Mouse (Mus musculus) hindbrain, embryonic 12.5 days (tissue): ENCODE results near the gene Clk2. TPM values are rescaled to one million over a fixed set of nuclear protein-coding genes. Genes with fewer than 3 reads are reported as not detected.

Experiments
- ATAC-seq: fragments of 200-750 bp; cut with Nextera tagmentation; 2 replicates; pipeline ENCODE4 v1.8.0; 2017; ENCODE audit warnings: moderate TSS enrichment; ENCODE audit not compliant: low FRiP score
- H3K27ac ChIP-seq: fragments of 300-500 bp; sonication (generic); 2 replicates; pipeline ENCODE4 v1.5.1; 2016; ENCODE audit warnings: mild to moderate bottlenecking
- H3K27me3 ChIP-seq: fragments of 300-500 bp; sonication (generic); 2 replicates; pipeline ENCODE4 v1.6.1; 2016; ENCODE audit warnings: mild to moderate bottlenecking
- H3K36me3 ChIP-seq: fragments of 300-500 bp; sonication (generic); 2 replicates; pipeline ENCODE4 v1.6.1; 2016; ENCODE audit warnings: mild to moderate bottlenecking
- H3K4me1 ChIP-seq: fragments of 300-500 bp; sonication (generic); 2 replicates; pipeline ENCODE4 v1.6.1; 2016
- H3K4me2 ChIP-seq: fragments of 300-500 bp; sonication (generic); replicated peaks from 2 replicates; pipeline ENCODE4 v1.6.1; 2016; ENCODE audit warnings: mild to moderate bottlenecking
- H3K4me3 ChIP-seq: fragments of 300-500 bp; sonication (generic); 2 replicates; pipeline ENCODE4 v1.5.1; 2016; ENCODE audit warnings: mild to moderate bottlenecking
- H3K9ac ChIP-seq: fragments of 300-500 bp; sonication (generic); 2 replicates; pipeline ENCODE4 v1.6.1; 2016; ENCODE audit warnings: mild to moderate bottlenecking, moderate library complexity
- H3K9me3 ChIP-seq: fragments of 300-500 bp; sonication (generic); replicated peaks from 2 replicates; pipeline ENCODE4 v1.6.1; 2016; ENCODE audit warnings: mild to moderate bottlenecking
- WGBS: fragments of 180-500 bp; shearing (Covaris S2); methylation state at CpG from one replicate; pipeline ENCODE4 v1.1.7; 2016; 5-methylcytosine and 5-hydroxymethylcytosine counted together
- polyA plus RNA-seq: library from polyadenylated mRNA; unstranded; fragments of >200 nt; fragmentation: Nextera tagmentation; extraction: Ambion mirVana; gene quantifications from 2 replicates; pipeline ENCODE4 v1.2.1, GENCODE M21; 2016

Clk2 gene
- polyA plus RNA-seq, 1 experiment from 2014 or later = 44.4 TPM

DNA sequence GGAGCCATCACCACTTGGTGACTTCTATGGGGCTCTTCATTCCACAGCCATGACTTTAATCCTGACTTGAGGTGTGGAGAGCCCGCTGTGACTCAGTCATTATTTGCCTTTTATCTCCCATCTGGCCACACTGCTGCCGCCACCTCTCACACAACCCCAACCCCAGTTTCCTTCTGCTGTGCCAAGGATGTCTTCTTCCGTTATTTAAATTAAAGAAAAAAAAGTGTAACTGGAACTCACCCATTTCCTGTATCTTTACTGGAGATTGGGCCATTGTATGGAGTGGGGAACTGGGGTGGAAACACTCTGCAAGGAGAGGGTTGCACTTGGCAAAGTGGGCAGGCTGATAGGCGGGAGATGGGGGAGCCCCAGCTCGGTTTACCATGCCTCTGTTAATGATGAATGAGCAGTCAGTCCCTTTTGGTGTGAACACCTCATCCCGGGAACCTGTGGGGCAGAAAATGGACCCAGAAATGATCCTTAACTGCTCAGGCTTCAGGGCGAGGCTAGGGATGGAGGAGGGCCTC lies 18.0 kb downstream of the Clk2 start:
- Histone ChIP-seq H3K27ac (peak overlapping the region; percentile 23; the same call in 1 of the 2 replicates), H3K9ac (no peak overlapping the region), H3K9me3 (no peaks in the 10 kb centered on the region), H3K4me1 (peaks cover 45% of the 10 kb centered on the region), H3K4me2 (peak overlapping the region; percentile 95), H3K4me3 (peak overlapping the region; percentile 62; the same call in 1 of the 2 replicates), H3K36me3 (peaks cover 41% of the 10 kb centered on the region), H3K27me3 (peaks cover 3% of the 10 kb centered on the region; the same call in 1 of the 2 replicates)
- ATAC-seq = peak; percentile 39
- WGBS = 50% methylated on average over 7 of the region's 7 CpGs

DNA sequence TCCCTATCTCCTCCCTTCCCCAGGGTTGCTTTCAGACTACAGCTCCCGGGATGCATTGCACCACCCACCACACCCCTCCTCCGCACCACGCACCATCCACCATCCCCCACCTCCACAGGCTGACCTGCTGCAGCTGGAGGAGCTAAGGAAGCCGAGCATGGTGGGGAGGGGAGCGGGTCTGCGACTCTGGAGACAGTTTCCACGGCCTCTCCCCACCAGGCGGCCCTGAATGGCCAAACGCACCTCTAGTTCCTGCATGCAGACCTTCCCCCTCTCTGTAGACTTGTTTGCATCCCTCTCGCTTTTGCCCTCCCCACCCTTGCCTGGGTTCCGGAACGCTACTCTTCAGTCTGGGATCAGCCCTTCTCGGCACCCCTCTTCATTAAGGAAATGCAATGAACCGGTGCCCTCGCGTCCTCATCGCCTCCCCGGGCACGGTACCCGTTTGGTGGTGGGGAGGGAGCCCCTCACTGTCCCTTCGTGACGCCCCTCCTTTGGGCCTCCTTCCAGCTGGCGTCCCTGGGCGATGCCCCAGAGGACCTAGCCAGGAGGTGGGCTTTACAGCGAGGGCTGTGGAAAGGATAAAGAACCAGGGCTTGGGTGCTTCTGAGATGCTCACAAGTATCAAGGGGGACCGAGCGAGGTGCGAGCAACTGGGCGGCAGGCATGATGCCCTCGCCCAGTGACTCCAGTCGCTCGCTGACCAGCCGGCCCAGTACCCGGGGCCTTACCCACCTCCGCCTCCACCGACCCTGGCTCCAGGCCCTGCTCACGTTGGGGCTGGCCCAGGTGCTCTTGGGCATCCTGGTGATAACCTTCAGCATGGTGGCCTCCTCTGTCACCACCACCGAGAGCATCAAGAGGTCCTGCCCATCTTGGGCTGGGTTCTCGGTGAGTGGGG lies 18.7 kb downstream of the Clk2 start, which contains the start of gene Fam189b:
Gene Fam189b (plus strand): TSS at position 86 of the 901 bp plus-strand sequence.
- no peaks in the 10 kb centered on the region for H3K9me3 ChIP-seq
- peak; percentile 94 for ATAC-seq
- H3K27ac ChIP-seq = peak within 1 kb of the TSS; percentile 91
- peak within 1 kb of the TSS; percentile 91 for H3K9ac ChIP-seq
- H3K36me3 ChIP-seq = peaks cover 46% of the 10 kb centered on the region
- WGBS = 5% methylated on average over 39 of the region's 39 CpGs
- H3K4me2 ChIP-seq = peak within 1 kb of the TSS; percentile 95
- H3K27me3 ChIP-seq = peaks cover 3% of the 10 kb centered on the region; the same call in 1 of the 2 replicates
- H3K4me1 ChIP-seq = peaks cover 40% of the 10 kb centered on the region
- H3K4me3 ChIP-seq = peak within 1 kb of the TSS; percentile 62

DNA sequence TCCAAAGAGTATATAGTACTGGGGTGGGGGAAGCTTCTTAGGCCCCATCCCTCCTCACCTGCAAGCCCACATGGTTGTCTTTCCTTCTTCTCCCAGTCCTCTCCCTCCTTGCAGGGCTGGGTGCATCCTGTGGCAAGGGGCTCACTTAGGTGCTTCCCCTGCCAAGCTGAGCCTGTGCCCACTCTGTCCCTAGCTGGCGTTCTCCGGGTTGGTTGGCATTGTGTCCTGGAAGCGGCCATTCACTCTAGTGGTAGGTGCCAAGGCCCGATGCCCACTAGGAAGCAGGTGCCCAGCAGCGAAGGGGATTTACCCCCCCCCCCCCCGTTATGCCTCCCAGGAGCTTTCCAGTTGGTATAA lies 19.3 kb downstream of the Clk2 start:
- Histone ChIP-seq H3K9me3 (no peaks in the 10 kb centered on the region), H3K9ac (peak overlapping the region; percentile 91), H3K4me2 (peak overlapping the region; percentile 95), H3K4me3 (peak overlapping the region; percentile 62), H3K4me1 (peaks cover 34% of the 10 kb centered on the region), H3K27ac (peak overlapping the region; percentile 91; the same call in 1 of the 2 replicates), H3K27me3 (peaks cover 3% of the 10 kb centered on the region; the same call in 1 of the 2 replicates), H3K36me3 (peaks cover 48% of the 10 kb centered on the region)
- 79% methylated on average over 6 of the region's 6 CpGs for WGBS
- ATAC-seq = no peak

DNA sequence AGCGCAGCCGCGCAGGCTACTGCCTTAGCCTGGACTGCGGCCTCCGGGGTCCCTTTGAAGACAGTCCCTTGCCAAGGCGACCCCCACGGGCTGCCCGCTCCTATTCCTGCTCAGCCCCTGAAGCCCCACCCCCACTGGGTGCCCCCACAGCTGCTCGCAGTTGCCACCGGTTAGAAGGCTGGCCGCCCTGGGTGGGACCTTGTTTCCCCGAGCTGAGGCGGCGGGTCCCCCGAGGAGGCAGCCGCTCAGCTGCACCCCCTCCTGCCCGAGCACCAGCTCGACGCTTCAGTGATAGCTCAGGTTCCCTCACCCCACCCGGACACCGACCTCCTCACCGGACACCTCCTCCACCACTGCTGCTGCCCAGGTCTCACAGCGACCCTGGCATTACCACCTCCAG lies 22.6 kb downstream of the Clk2 start:
- 39% methylated on average over 23 of the region's 23 CpGs for WGBS
- no peak overlapping the region for H3K4me3 ChIP-seq
- H3K4me1 ChIP-seq = peaks cover 31% of the 10 kb centered on the region
- no peaks in the 10 kb centered on the region for H3K9me3 ChIP-seq
- no peak overlapping the region for H3K27ac ChIP-seq
- no peak overlapping the region for H3K4me2 ChIP-seq
- no peak for ATAC-seq
- no peak overlapping the region for H3K9ac ChIP-seq
- H3K27me3 ChIP-seq = peaks cover 3% of the 10 kb centered on the region; the same call in 1 of the 2 replicates
- peaks cover 16% of the 10 kb centered on the region; the same call in 1 of the 2 replicates for H3K36me3 ChIP-seq

DNA sequence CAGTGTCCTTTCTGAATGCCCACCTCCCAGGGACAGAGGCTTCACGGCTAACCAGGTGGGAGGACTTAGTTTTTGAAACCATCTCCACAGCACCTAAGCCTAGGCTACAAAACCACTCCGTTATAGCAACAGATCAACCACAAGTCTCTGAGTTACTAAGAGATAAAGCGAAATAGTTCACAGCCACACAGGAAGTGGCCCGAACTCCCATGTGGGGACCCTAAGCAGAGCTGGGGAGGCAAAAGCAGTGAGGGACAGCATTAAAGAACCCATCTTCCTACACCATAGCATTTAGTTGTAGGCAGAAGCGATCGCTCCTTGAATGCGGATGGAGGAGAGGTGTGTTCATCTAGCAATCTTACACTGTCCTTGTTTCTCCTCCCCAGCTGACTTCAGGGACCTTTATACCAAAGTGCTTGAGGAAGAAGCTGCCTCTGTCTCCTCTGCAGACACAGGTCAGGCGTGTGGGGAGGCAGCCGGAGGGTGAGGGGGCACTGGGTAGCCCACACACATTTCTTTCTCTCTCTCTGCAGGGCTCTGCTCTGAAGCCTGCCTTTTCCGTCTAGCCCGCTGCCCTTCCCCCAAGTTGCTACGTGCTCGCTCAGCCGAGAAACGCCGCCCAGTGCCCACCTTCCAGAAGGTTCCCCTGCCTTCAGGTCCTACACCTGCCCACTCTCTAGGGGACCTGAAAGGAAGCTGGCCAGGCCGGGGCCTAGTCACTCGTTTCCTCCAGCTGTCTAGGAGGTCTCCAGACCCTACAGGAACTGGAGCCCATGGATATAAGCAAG lies 23.3 kb downstream of the Clk2 start:
- Histone ChIP-seq H3K9ac (no peak overlapping the region), H3K4me3 (no peak overlapping the region), H3K27me3 (peaks cover 3% of the 10 kb centered on the region; the same call in 1 of the 2 replicates), H3K9me3 (no peaks in the 10 kb centered on the region), H3K4me1 (peaks cover 31% of the 10 kb centered on the region), H3K27ac (no peak overlapping the region), H3K4me2 (no peak overlapping the region), H3K36me3 (peaks cover 14% of the 10 kb centered on the region; the same call in 1 of the 2 replicates)
- WGBS = 60% methylated on average over 18 of the region's 18 CpGs
- ATAC-seq = no peak

DNA sequence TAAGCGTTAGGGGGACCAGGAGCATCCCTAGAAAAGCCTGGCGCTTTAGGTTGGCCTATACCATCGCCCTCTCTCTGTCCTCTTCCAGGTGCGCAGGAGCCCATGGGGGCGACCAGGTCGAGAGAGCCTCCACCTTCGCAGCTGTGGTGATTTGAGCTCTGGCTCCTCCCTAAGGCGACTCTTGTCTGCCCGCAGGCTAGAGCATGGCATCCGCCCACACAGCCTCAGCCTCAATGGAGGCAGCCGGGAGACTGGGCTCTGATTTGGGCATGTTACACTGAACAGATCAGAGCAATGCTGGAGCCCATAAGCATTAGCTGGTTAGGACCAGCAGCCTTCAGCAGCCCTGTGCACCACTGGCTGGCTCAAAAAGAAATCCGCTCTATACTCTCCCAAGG lies 23.9 kb downstream of the Clk2 start:
- WGBS = 57% methylated on average over 12 of the region's 12 CpGs
- H3K27ac ChIP-seq = no peak overlapping the region
- peaks cover 14% of the 10 kb centered on the region; the same call in 1 of the 2 replicates for H3K36me3 ChIP-seq

DNA sequence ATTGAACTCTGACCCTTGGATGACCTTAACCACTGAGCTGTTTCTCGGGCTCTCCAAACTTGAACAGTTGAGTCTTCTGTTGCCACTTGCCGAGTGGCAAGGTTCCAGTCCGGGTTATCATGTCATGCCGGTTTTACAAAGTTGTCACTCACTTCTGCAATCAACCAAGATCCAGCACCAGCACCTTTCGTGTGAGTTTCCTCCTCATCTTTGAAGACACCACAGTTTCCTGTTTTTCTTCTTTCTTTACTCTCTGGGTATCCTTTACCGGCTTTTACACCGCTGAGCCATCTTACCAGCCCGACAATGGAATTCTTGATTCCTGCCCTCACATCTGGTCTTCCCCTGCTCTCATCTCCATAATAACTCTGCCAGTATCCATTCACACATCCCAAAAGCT lies 25.8 kb downstream of the Clk2 start:
- Histone ChIP-seq H3K9ac (no peak overlapping the region), H3K9me3 (no peaks in the 10 kb centered on the region), H3K27me3 (peaks cover 3% of the 10 kb centered on the region; the same call in 1 of the 2 replicates), H3K27ac (no peak overlapping the region), H3K36me3 (peaks cover 14% of the 10 kb centered on the region; the same call in 1 of the 2 replicates), H3K4me1 (peaks cover 10% of the 10 kb centered on the region), H3K4me3 (no peak overlapping the region), H3K4me2 (no peak overlapping the region)
- ATAC-seq = no peak
- 85% methylated on average over 8 of the region's 8 CpGs for WGBS

More for the DNA sequence above, 23.9 kb downstream of the Clk2 start:
- H3K4me1 ChIP-seq = peaks cover 29% of the 10 kb centered on the region
- no peak overlapping the region for H3K4me3 ChIP-seq
- H3K9ac ChIP-seq = no peak overlapping the region
- H3K27me3 ChIP-seq = peaks cover 3% of the 10 kb centered on the region; the same call in 1 of the 2 replicates
- no peaks in the 10 kb centered on the region for H3K9me3 ChIP-seq
- ATAC-seq = no peak
- no peak overlapping the region for H3K4me2 ChIP-seq

DNA sequence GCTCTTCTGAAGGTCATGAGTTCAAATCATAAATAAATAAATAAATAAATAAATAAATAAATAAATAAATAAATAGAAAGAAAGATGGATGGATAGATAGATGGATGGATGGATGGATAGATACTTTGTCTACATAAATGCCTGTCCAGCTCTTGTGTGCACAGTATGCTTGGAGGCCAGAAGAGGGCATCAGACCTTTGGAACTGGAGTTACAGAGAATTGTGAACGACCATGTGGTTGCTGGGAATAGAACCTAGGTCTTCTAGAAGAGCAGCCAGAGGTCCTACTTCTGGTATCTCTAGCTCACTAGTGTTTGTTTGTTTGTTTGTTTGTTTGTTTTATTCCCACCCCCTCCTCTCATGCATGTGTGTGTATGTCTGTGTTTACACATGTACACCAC lies 28.8 kb downstream of the Clk2 start:
- H3K4me2 ChIP-seq = no peak overlapping the region
- peaks cover 6% of the 10 kb centered on the region; the same call in 1 of the 2 replicates for H3K36me3 ChIP-seq
- no peaks in the 10 kb centered on the region for H3K9me3 ChIP-seq
- no peak overlapping the region for H3K9ac ChIP-seq
- no peak overlapping the region for H3K27ac ChIP-seq
- WGBS = 77% methylated on average over 1 of the region's 1 CpGs
- no peaks in the 10 kb centered on the region for H3K27me3 ChIP-seq
- no peak overlapping the region for H3K4me3 ChIP-seq
- no peak for ATAC-seq
- H3K4me1 ChIP-seq = peaks cover 10% of the 10 kb centered on the region

DNA sequence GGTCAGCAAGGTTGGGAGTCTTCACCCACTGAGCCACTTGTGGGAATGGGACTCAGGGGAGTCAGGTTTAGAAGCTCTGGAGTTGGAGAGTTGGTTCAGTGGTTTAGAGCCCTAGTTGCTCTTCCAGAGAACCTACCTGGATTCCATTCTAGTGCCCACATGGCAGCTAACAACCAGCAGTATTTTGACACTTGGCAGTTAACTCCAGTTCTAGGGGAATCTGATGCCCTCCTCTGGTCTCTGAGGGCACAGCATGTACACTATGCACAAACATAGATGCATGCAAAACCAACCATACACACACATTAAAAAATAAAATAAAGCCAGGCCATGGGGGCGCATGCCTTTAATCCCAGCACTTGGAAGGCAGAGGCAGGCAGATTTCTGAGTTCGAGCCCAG lies 29.3 kb downstream of the Clk2 start:
- Histone ChIP-seq H3K27ac (no peak overlapping the region), H3K9me3 (no peaks in the 10 kb centered on the region), H3K9ac (no peak overlapping the region), H3K4me3 (no peak overlapping the region), H3K27me3 (no peaks in the 10 kb centered on the region), H3K36me3 (peaks cover 1% of the 10 kb centered on the region; the same call in 1 of the 2 replicates), H3K4me1 (peaks cover 10% of the 10 kb centered on the region), H3K4me2 (no peak overlapping the region)
- ATAC-seq = no peak
- WGBS = 88% methylated on average over 2 of the region's 2 CpGs

DNA sequence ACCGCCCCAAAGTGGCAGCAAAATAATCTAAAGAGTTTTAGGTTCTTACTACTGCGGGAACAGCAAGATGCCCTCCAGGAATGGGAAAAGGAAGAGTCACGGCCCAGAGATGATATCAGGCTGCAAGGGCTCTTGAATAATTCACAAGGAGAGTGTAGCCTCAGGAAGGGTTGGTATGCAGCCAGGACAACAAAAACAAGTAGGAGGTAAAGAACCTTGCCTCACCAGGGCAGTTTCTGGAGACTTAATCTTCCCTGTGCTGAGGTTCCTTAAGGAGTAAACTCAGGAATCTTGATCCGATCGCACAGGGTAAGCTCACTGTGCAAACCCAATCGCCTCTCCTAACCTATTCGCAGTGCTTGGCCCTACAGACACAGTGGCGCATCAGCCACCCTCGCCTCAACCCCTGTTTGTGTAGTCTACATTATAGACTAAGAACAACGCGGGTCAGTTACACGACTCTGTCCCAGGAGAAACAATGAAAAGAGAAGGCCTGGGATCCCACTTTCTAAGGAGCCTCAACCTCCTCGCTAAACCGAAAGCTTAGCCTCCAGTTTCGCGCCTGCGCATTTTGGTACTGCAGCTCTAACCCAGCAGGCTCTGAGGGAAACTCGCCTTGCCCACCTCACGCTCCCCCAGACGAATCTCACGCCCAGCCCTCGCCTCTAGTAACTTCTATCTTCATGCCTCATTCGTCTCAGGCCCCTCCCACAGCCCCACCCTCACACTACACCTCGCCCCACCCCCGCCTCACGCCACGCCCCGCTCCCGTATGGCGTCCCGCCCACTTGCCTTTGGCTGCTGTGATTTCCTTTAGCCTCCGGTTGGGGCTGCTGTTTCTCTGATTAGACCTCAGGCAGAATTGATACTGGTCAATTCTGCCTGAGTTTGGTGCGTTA lies 31.6 kb downstream of the Clk2 start:
- ATAC-seq = peak; percentile 96
- peak overlapping the region; percentile 59 for H3K4me2 ChIP-seq
- H3K36me3 ChIP-seq = no peaks in the 10 kb centered on the region
- H3K4me3 ChIP-seq = peak overlapping the region; percentile 36
- WGBS = 10% methylated on average over 33 of the region's 33 CpGs
- H3K27ac ChIP-seq = peak overlapping the region; percentile 82
- H3K9ac ChIP-seq = peak overlapping the region; percentile 63
- no peaks in the 10 kb centered on the region for H3K9me3 ChIP-seq
- H3K27me3 ChIP-seq = no peaks in the 10 kb centered on the region
- H3K4me1 ChIP-seq = peaks cover 10% of the 10 kb centered on the region

DNA sequence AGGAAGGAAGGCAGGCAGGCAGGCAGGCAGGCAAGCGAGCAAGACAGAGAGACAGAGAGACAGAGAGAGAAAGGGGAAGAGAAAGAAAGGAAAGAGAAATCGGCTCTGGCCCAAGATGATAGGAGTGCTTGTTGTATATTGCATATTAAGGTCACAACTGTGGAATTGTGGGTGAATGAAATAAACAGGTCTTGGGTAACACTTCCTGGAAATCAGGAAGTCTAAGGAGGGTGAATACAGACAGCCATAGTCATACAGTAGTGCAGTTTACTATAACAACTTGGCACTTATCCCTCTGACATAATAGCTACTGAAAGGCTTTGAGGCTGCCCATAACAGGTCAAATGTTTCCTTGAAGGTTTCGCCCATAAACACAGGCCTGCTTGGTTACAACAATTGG lies 35.2 kb downstream of the Clk2 start:
- Histone ChIP-seq H3K4me2 (no peak overlapping the region), H3K4me3 (no peak overlapping the region), H3K9ac (no peak overlapping the region), H3K27me3 (no peaks in the 10 kb centered on the region), H3K36me3 (peaks cover 8% of the 10 kb centered on the region), H3K4me1 (peaks cover 15% of the 10 kb centered on the region), H3K9me3 (no peaks in the 10 kb centered on the region), H3K27ac (no peak overlapping the region)
- no peak for ATAC-seq
- 79% methylated on average over 3 of the region's 3 CpGs for WGBS
